Mouse (Mus musculus) embryonic facial prominence, embryonic 13.5 days (tissue): ENCODE measurements around the gene Dnajc12. TPM values are rescaled to one million over a fixed set of nuclear protein-coding genes. Genes with fewer than 3 reads are reported as not detected.
"Not testable (repeated sequence)": the region's sequence is repeated elsewhere in the genome, so short reads cannot be mapped to it uniquely, and the experiment has no call there.

ENCODE experiments used
- ATAC-seq: fragments of 200-750 bp; cut with Nextera tagmentation; 2 replicates; pipeline ENCODE4 v1.8.0; 2017; ENCODE audit warnings: low read depth; ENCODE audit not compliant: insufficient number of reproducible peaks, insufficient read depth, low FRiP score, low TSS enrichment
- H3K27ac ChIP-seq: fragments of 300-500 bp; sonication (generic); 2 replicates; pipeline ENCODE4 v1.5.1; 2015; ENCODE audit warnings: moderate library complexity, mild to moderate bottlenecking, inconsistent platforms
- H3K27me3 ChIP-seq: fragments of 300-500 bp; sonication (generic); 2 replicates; pipeline ENCODE4 v1.6.1; 2015; ENCODE audit warnings: mild to moderate bottlenecking, inconsistent platforms
- H3K36me3 ChIP-seq: fragments of 300-500 bp; sonication (generic); 2 replicates; pipeline ENCODE4 v1.6.1; 2015; ENCODE audit warnings: mild to moderate bottlenecking, inconsistent platforms
- H3K4me1 ChIP-seq: fragments of 300-500 bp; sonication (generic); 2 replicates; pipeline ENCODE4 v1.6.1; 2015; ENCODE audit warnings: inconsistent platforms
- H3K4me2 ChIP-seq: fragments of 300-500 bp; sonication (generic); 2 replicates; pipeline ENCODE4 v1.6.1; 2015; ENCODE audit warnings: moderate library complexity, mild to moderate bottlenecking, inconsistent platforms
- H3K4me3 ChIP-seq: fragments of 300-500 bp; sonication (generic); 2 replicates; pipeline ENCODE4 v1.5.1; 2015; ENCODE audit warnings: mild to moderate bottlenecking, inconsistent platforms
- H3K9ac ChIP-seq: fragments of 300-500 bp; sonication (generic); 2 replicates; pipeline ENCODE4 v1.6.1; 2015; ENCODE audit warnings: mild to moderate bottlenecking, inconsistent platforms
- H3K9me3 ChIP-seq: fragments of 300-500 bp; sonication (generic); 2 replicates; pipeline ENCODE4 v1.6.1; 2016; ENCODE audit warnings: inconsistent platforms
- WGBS: fragments of 180-500 bp; shearing (Covaris S2); methylation state at CpG from one replicate; pipeline ENCODE4 v1.1.7; 2015; ENCODE audit warnings: mixed read lengths; 5-methylcytosine and 5-hydroxymethylcytosine counted together
- polyA plus RNA-seq: library from polyadenylated mRNA; unstranded; fragments of >200 nt; fragmentation: Nextera tagmentation; extraction: Ambion mirVana; gene quantifications from 2 replicates; pipeline ENCODE4 v1.2.1, GENCODE M21; 2015

Gene Dnajc12
- polyA plus RNA-seq, 1 experiment from 2014 or later: 14.0 TPM

GRCm38 (mm10) chr10:63388948-63389347, 6.7 kb downstream of the Dnajc12 start:
- H3K36me3 ChIP-seq: no peaks in the 10 kb centered on the region

DNA sequence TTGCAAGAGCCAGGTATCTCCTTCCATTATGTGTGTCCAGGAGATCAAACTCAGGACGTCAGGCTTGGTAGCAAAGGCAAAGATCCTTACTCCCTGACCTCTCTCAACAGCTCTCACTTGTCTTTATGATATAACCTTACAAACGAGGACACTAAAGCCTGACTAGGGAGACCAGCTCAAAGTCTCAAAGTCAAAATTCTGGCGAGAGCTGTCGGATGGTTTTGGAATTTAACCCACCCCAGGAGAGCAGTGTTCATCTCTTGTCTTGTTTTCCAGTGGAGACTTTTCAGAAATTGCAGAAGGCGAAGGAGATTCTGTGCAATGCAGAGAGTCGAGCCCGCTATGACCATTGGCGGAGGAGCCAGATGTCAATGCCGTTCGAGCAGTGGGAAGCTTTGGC, 14.7 kb downstream of the Dnajc12 start:
- H3K36me3 ChIP-seq: 0 out of 2 replicates have a peak, but pooled peaks cover 8% of the 10 kb centered on the region
- no peak overlapping the region for H3K4me2 ChIP-seq
- no peak overlapping the region for H3K4me3 ChIP-seq
- no peaks in the 10 kb centered on the region for H3K4me1 ChIP-seq
- ATAC-seq: no peak
- 89% methylated on average over 10 of the region's 10 CpGs for WGBS
- no peak overlapping the region for H3K27ac ChIP-seq
- no peak overlapping the region for H3K9ac ChIP-seq
- H3K9me3 ChIP-seq: no peaks in the 10 kb centered on the region
- H3K27me3 ChIP-seq: no peaks in the 10 kb centered on the region

More at GRCm38 (mm10) chr10:63388948-63389347, 6.7 kb downstream of the Dnajc12 start:
- no peaks in the 10 kb centered on the region for H3K27me3 ChIP-seq
- no peak overlapping the region for H3K4me3 ChIP-seq
- no peak for ATAC-seq
- H3K9me3 ChIP-seq: no peaks in the 10 kb centered on the region
- H3K27ac ChIP-seq: no peak overlapping the region
- 65% methylated on average over 4 of the region's 4 CpGs for WGBS
- H3K4me1 ChIP-seq: no peaks in the 10 kb centered on the region
- no peak overlapping the region for H3K9ac ChIP-seq
- no peak overlapping the region for H3K4me2 ChIP-seq

GRCm38 (mm10) chr10:63402731-63403504, 20.7 kb downstream of the Dnajc12 start:
- Histone ChIP-seq H3K27ac (no peak overlapping the region), H3K9ac (no peak overlapping the region), H3K9me3 (no peaks in the 10 kb centered on the region), H3K27me3 (no peaks in the 10 kb centered on the region), H3K4me1 (no peaks in the 10 kb centered on the region), H3K36me3 (peaks cover 3% of the 10 kb centered on the region; the same call in 1 of the 2 replicates), H3K4me2 (no peak overlapping the region), H3K4me3 (no peak overlapping the region)
- 89% methylated on average over 5 of the region's 5 CpGs for WGBS
- no peak for ATAC-seq

DNA sequence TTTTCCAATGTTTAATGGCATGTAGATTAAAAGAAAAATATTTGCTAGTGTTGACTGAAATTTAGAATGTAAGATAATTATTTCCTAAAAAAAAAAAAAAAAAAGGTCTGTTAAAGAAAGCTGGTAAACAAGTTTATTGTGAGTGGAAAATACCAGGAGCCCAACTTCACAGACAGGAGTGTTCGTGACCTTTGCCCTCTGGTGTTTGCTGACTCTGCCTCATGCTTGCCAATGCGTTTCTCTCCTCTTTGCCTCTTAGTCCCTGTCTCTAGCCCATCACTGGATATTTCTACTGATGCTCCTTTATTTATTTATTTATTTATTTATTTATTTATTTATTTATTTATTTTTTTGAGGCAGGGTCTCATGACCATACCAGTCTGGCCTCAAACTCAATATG, 21.4 kb downstream of the Dnajc12 start:
- peaks cover 3% of the 10 kb centered on the region; the same call in 1 of the 2 replicates for H3K36me3 ChIP-seq
- no peaks in the 10 kb centered on the region for H3K27me3 ChIP-seq
- H3K27ac ChIP-seq: no peak overlapping the region
- H3K4me2 ChIP-seq: no peak overlapping the region
- no peak for ATAC-seq
- no peaks in the 10 kb centered on the region for H3K4me1 ChIP-seq
- WGBS: 78% methylated on average over 2 of the region's 2 CpGs
- H3K4me3 ChIP-seq: no peak overlapping the region
- no peak overlapping the region for H3K9ac ChIP-seq
- H3K9me3 ChIP-seq: no peaks in the 10 kb centered on the region

DNA sequence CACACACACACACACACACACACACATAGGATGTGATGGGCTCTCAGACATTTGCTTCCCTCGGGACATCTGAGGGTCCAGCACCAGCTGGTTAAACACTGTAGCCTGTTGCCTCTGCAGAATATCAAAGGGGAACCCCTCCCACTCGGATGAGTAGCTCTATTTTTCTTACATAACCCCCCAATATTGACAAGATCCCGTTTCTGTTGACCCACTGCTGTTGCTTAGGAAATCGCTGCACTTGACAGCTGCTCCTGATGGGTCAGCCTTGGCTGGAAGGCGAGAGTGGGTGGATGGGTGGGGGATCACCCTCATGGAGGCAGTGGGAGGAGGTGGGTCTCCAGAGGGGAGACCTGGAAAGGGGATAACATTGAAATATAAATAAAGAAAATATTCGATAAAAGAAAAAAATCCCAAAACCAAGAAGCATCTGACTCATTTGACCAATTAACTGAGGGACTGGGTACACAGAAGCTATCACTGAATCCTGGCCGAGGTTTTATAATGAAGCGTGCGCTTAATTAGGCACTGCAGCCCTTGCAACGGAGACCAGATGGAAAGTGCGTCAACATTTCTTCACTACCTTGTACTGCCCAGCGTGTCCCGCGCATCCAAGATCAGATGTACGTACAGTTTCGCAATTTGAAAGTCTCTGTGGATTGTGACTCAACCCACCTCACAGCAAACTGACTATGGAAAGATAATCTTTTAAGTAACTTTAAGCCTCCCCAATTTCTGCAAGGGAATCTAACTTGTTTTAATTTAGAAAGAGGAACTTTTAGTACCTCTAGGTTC, 28.1 kb downstream of the Dnajc12 start:
- Histone ChIP-seq H3K9me3 (no peaks in the 10 kb centered on the region), H3K27me3 (no peaks in the 10 kb centered on the region), H3K36me3 (peaks cover 3% of the 10 kb centered on the region; the same call in 1 of the 2 replicates), H3K4me3 (no peak overlapping the region), H3K4me1 (no peaks in the 10 kb centered on the region), H3K4me2 (no peak overlapping the region), H3K9ac (no peak overlapping the region), H3K27ac (no peak overlapping the region)
- ATAC-seq: no peak
- WGBS: 61% methylated on average over 16 of the region's 16 CpGs

DNA sequence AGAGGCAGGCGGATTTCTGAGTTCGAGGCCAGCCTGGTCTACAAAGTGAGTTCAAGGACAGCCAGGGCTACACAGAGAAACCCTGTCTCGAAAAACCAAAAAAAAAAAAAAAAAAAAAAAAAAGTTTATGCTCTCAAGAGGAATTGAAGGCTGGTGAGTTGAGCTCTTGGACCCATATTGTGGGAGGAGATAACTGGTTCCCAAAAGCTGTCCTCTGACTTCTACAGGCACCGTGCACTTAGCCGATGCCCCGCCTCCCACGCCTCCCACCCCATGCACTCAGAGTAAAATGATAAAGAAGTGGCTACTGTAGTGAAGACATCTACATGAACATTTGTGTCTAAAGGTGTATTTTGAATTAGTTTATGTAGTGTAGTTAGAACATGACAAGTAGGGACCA, 29.4 kb downstream of the Dnajc12 start:
- H3K4me3 ChIP-seq, H3K9ac ChIP-seq, H3K27ac ChIP-seq, H3K36me3 ChIP-seq, H3K9me3 ChIP-seq, H3K4me1 ChIP-seq, H3K4me2 ChIP-seq, ATAC-seq, H3K27me3 ChIP-seq: not testable (repeated sequence)
- 95% methylated on average over 6 of the region's 7 CpGs for WGBS

DNA sequence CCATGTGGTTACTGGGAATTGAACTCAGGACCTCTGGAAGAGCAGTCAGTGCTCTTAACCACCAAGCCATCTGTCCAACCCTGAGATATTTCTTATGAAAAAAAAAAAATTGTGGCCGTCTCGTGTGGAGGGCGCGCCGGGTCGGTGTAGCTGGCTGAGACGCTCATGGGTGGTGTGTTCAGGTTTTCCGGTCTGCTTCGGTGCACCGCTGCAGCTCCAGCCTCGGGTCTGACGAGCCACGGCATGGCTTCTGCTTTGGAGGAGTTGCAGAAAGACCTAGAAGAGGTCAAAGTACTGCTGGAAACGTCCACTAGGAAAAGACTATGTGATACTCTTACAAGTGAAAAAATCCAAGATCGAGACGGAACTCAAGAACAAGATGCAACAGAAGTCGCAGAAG, 30.5 kb downstream of the Dnajc12 start:
- no peak for ATAC-seq
- Histone ChIP-seq H3K9ac (no peak overlapping the region), H3K27me3 (no peaks in the 10 kb centered on the region), H3K4me1 (no peaks in the 10 kb centered on the region; the same call in 1 of the 2 replicates), H3K4me3 (no peak overlapping the region), H3K4me2 (no peak overlapping the region), H3K9me3 (no peaks in the 10 kb centered on the region), H3K27ac (no peak overlapping the region), H3K36me3 (no peaks in the 10 kb centered on the region)
- 85% methylated on average over 17 of the region's 17 CpGs for WGBS

DNA sequence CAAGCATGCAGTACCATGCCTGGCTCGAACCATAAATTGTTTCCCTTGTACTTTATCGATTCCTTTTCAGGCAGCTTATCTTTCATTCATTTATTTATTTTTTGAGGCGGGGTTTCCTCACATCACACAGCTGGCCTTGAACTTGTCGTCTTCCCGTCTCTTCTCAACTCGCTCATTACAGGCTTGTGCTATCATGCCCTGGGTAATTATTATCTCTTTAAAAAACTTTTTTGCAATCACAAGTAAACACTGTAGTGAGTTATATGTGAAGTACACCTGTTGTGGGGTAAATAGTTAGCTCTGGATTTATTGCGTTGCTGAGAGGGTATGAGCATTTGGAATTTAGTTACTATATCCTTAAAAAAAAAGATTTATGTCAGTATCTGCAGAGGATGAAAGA, 33.0 kb downstream of the Dnajc12 start:
- 71% methylated on average over 7 of the region's 7 CpGs for WGBS
- no peaks in the 10 kb centered on the region for H3K36me3 ChIP-seq
- no peaks in the 10 kb centered on the region; the same call in 1 of the 2 replicates for H3K4me1 ChIP-seq
- no peaks in the 10 kb centered on the region for H3K9me3 ChIP-seq
- no peak for ATAC-seq
- no peaks in the 10 kb centered on the region for H3K27me3 ChIP-seq
- no peak overlapping the region for H3K4me2 ChIP-seq
- H3K27ac ChIP-seq: no peak overlapping the region
- no peak overlapping the region for H3K4me3 ChIP-seq
- H3K9ac ChIP-seq: no peak overlapping the region

GRCm38 (mm10) chr10:63415850-63416249, 33.6 kb downstream of the Dnajc12 start:
- H3K4me2 ChIP-seq: peak overlapping the region; percentile 5; the same call in 1 of the 2 replicates
- ATAC-seq: no peak
- no peaks in the 10 kb centered on the region for H3K27me3 ChIP-seq
- H3K4me1 ChIP-seq: no peaks in the 10 kb centered on the region; the same call in 1 of the 2 replicates
- H3K9ac ChIP-seq: no peak overlapping the region
- no peak overlapping the region for H3K4me3 ChIP-seq
- no peaks in the 10 kb centered on the region for H3K36me3 ChIP-seq
- WGBS: 53% methylated on average over 7 of the region's 7 CpGs
- H3K9me3 ChIP-seq: no peaks in the 10 kb centered on the region
- no peak overlapping the region for H3K27ac ChIP-seq

DNA sequence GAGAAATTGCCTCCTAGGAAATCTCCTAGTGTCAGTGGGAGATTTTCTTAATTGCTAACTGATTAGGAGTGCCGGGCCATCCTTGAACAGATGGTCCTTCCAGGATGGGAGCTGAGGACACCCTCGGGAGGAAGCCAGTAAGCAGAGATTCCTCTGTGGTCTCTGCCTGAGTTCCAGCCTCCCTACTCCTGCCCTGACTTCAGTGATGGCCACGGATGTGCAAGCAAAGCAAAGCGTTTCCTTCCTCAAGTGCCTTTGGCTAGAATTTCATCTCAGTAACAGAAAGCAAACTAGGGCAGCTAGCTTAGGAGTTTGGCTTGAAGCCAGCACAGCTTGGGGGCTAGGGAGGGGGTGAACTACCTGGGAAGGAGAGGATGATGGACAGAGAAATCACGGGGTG, 34.8 kb downstream of the Dnajc12 start:
- Histone ChIP-seq H3K4me2 (no peak overlapping the region), H3K9ac (no peak overlapping the region), H3K4me3 (no peak overlapping the region), H3K4me1 (no peaks in the 10 kb centered on the region; the same call in 1 of the 2 replicates), H3K36me3 (no peaks in the 10 kb centered on the region), H3K27ac (no peak overlapping the region), H3K27me3 (no peaks in the 10 kb centered on the region), H3K9me3 (no peaks in the 10 kb centered on the region)
- 39% methylated on average over 5 of the region's 5 CpGs for WGBS
- no peak for ATAC-seq

DNA sequence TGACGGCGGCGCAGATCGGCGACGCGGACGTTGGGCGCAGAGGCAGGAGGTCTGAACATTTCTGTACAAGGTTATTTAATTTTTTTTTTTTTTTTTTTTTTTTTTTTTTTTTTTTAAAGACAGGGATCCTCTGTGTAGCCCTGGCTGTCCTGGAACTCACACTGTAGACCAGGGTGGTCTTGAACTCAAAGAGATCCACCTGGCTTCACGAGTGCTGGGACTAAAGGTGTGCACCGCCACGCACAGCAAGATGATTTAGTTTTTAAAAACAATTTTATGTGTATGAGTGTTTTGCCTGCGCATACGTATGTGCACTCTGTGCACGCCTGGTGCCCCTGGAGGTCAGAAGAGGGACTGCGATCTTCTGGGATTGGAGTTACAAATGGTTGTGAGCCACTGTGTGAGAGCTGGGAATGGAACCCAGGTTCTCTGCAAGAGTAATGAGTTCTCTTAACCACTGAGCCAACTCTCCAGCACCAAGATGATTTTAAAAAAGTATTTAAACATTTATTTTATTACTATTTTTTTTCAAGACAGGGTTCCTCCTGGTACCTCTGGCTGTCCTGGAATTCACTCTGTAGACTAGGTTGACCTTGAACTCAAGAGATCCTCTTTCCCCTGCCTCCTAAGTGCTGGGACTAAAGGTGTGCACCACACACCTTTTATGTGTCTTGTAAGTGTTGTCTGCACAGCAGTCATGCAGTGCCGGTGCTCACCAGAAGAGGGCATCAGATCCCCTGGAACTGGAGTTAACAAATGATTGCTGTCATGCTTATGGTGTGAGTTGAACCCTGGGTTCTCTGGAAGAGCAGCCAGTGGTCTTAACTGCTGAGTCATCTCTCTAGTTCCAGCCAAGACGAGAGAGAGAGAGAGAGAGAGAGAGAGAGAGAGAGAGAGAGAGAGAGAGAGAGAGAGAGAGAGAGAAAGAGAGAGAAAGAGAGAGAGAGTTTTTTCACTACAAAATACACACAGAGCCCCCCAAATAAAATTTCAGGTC, 39.8 kb downstream of the Dnajc12 start, which contains the start of gene Gm7075:
Gm7075 (minus strand) TSS at position 51 of the 997 bp plus-strand sequence.
- Histone ChIP-seq H3K27me3 (no peaks in the 10 kb centered on the region), H3K4me2 (no peak within 1 kb of the TSS), H3K9ac (no peak within 1 kb of the TSS), H3K36me3 (no peaks in the 10 kb centered on the region), H3K4me3 (no peak within 1 kb of the TSS), H3K27ac (no peak within 1 kb of the TSS), H3K9me3 (no peaks in the 10 kb centered on the region), H3K4me1 (no peaks in the 10 kb centered on the region)
- 89% methylated on average over 18 of the region's 18 CpGs for WGBS
- no peak for ATAC-seq
